Mouse (Mus musculus) stomach, embryonic 16.5 days (tissue): ENCODE measurements around the gene Ipo11. TPM values are rescaled to one million over a fixed set of nuclear protein-coding genes. Genes with fewer than 3 reads are reported as not detected.

Experiments
- ATAC-seq: fragments of 200-750 bp; cut with Nextera tagmentation; 2 replicates; pipeline ENCODE4 v1.8.0; 2017; ENCODE audit warnings: moderate number of reproducible peaks, moderate TSS enrichment; ENCODE audit not compliant: insufficient read depth, low FRiP score
- H3K27ac ChIP-seq: fragments of 300-500 bp; sonication (generic); 2 replicates; pipeline ENCODE4 v1.5.1; 2014; ENCODE audit warnings: low read length
- H3K27me3 ChIP-seq: fragments of 300-500 bp; sonication (generic); 2 replicates; pipeline ENCODE4 v1.6.1; 2014; ENCODE audit warnings: low read length, control low read depth, mixed read lengths; ENCODE audit not compliant: control insufficient read depth, insufficient read depth
- H3K36me3 ChIP-seq: fragments of 300-500 bp; sonication (generic); 2 replicates; pipeline ENCODE4 v1.6.1; 2014; ENCODE audit warnings: low read length; ENCODE audit not compliant: control insufficient read depth, insufficient read depth
- H3K4me1 ChIP-seq: fragments of 300-500 bp; sonication (generic); 2 replicates; pipeline ENCODE4 v1.6.1; 2014; ENCODE audit warnings: low read length, control low read depth, mixed read lengths; ENCODE audit not compliant: control insufficient read depth, insufficient read depth
- H3K4me2 ChIP-seq: fragments of 300-500 bp; sonication (generic); 2 replicates; pipeline ENCODE4 v1.6.1; 2014; ENCODE audit warnings: low read depth, low read length, mixed read lengths
- H3K4me3 ChIP-seq: fragments of 300-500 bp; sonication (generic); replicated peaks from 2 replicates; pipeline ENCODE4 v1.5.1; 2014; ENCODE audit warnings: mild to moderate bottlenecking, low read length
- H3K9ac ChIP-seq: fragments of 300-500 bp; sonication (generic); 2 replicates; pipeline ENCODE4 v1.6.1; 2014; ENCODE audit warnings: low read length
- H3K9me3 ChIP-seq: fragments of 300-500 bp; sonication (generic); replicated peaks from 2 replicates; pipeline ENCODE4 v1.6.1; 2016; ENCODE audit warnings: low read length, control low read depth; ENCODE audit not compliant: control insufficient read depth
- WGBS: fragments of 180-500 bp; shearing (Covaris S2); extraction: QIAGEN DNeasy Blood & Tissue Kit; methylation state at CpG from one replicate; pipeline ENCODE4 v1.1.7; 2014; 5-methylcytosine and 5-hydroxymethylcytosine counted together
- polyA plus RNA-seq: library from polyadenylated mRNA; unstranded; fragments of >200 nt; fragmentation: Nextera tagmentation; extraction: Ambion mirVana; gene quantifications from 2 replicates; pipeline ENCODE4 v1.2.1, GENCODE M21; 2015

Gene Ipo11
- 43.0 and 43.9 TPM in 2 replicates for polyA plus RNA-seq

- peak; percentile 96 for ATAC-seq
Observed at GRCm38 (mm10) chr13:106936256-106937137, at the start of gene Ipo11. Gene Ipo11 (minus strand): TSS chr13:106936958.

GRCm38 (mm10) chr13:106961496-106961895, 24.7 kb upstream of the Ipo11 start:
- H3K36me3 ChIP-seq: peaks cover 17% of the 10 kb centered on the region; the same call in 1 of the 2 replicates
- no peaks in the 10 kb centered on the region for H3K27me3 ChIP-seq
- no peak for ATAC-seq
- H3K4me2 ChIP-seq: no peak overlapping the region
- no peaks in the 10 kb centered on the region for H3K4me1 ChIP-seq
- WGBS: 90% methylated on average over 4 of the region's 4 CpGs
- H3K27ac ChIP-seq: no peak overlapping the region
- H3K9me3 ChIP-seq: no peaks in the 10 kb centered on the region
- no peak overlapping the region for H3K4me3 ChIP-seq
- H3K9ac ChIP-seq: no peak overlapping the region

More at GRCm38 (mm10) chr13:106936256-106937137, at the start of gene Ipo11:
- Histone ChIP-seq H3K9ac (peak within 1 kb of the TSS; percentile 97), H3K4me2 (peak within 1 kb of the TSS; percentile 76), H3K27ac (peak within 1 kb of the TSS; percentile 78), H3K9me3 (no peaks in the 10 kb centered on the region), H3K4me3 (peak within 1 kb of the TSS; percentile 100), H3K27me3 (no peaks in the 10 kb centered on the region), H3K4me1 (peaks cover 2% of the 10 kb centered on the region; the same call in 1 of the 2 replicates), H3K36me3 (no peaks in the 10 kb centered on the region)
- under 1% methylated on average over 84 of the region's 84 CpGs for WGBS

GRCm38 (mm10) chr13:106960557-106960956, 23.8 kb upstream of the Ipo11 start:
- Histone ChIP-seq H3K9ac (no peak overlapping the region), H3K9me3 (no peaks in the 10 kb centered on the region), H3K36me3 (peaks cover 17% of the 10 kb centered on the region; the same call in 1 of the 2 replicates), H3K27ac (no peak overlapping the region), H3K4me1 (no peaks in the 10 kb centered on the region), H3K27me3 (no peaks in the 10 kb centered on the region), H3K4me2 (no peak overlapping the region), H3K4me3 (no peak overlapping the region)
- ATAC-seq: no peak
- 87% methylated on average over 3 of the region's 3 CpGs for WGBS

DNA sequence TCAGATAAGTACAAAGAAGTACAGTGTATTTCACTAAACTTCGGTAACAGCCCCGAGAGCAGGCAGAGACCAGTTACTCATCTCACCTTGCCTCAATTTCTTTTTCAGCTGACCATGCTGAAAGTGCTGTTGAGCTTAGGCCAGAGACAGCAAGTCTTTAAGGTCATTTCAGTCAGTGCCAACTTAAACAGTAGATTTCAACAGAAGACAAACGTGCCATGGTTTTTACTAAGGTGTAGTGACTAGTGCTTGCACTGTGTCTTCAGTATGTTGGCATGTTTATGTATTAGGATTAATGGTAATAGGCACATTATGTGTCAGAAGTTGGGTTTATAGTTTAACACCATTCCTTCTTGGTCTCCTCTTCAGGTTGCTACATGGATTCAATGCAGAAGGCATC, 21.5 kb upstream of the Ipo11 start:
- 80% methylated on average over 3 of the region's 3 CpGs for WGBS
- Histone ChIP-seq H3K4me3 (no peak overlapping the region), H3K27me3 (no peaks in the 10 kb centered on the region), H3K9ac (no peak overlapping the region), H3K4me2 (no peak overlapping the region), H3K4me1 (no peaks in the 10 kb centered on the region), H3K36me3 (peaks cover 14% of the 10 kb centered on the region; the same call in 1 of the 2 replicates), H3K27ac (no peak overlapping the region), H3K9me3 (no peaks in the 10 kb centered on the region)
- ATAC-seq: no peak

DNA sequence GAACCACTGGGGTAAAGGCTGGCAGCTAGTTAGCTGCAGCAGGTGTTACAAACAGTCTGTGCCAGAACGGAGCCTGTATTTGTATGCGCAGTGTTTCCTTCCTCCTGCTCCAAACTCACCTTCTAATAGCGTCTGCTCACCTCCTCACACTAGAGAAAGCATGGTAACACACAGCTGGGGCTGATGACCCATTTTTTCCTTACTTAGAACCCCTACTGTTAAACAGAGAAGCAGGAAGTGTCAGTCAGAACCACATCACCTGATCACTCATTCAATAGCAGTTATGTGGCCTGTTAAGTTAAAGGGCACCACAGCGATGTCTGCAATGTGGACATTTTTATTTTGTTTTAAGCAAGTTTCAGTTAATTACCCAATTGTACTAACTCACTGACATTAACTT, 20.8 kb upstream of the Ipo11 start:
- Histone ChIP-seq H3K4me3 (no peak overlapping the region), H3K27me3 (no peaks in the 10 kb centered on the region), H3K4me2 (no peak overlapping the region), H3K4me1 (no peaks in the 10 kb centered on the region), H3K27ac (no peak overlapping the region), H3K9me3 (no peaks in the 10 kb centered on the region), H3K36me3 (peaks cover 13% of the 10 kb centered on the region; the same call in 1 of the 2 replicates), H3K9ac (no peak overlapping the region)
- no peak for ATAC-seq
- 88% methylated on average over 4 of the region's 4 CpGs for WGBS

DNA sequence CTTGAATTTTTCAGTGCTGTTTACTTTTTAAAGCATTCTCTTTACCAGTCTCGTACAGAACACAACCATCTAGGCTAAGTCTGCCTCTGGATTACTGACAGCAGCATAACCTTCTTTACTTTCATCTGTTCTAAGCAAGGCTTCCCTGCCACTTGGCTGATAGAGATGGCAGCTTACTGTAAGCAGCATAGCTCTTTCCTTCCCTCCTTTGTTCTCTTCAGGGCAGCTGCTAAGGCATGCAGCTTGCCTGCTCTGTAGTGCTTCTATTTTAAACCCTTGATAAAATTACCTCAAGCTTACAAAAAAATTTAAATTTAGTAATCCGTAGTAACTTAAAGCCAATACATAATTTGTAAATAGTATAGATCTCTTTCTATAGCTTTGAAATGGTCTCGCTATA, 18.1 kb upstream of the Ipo11 start:
- Histone ChIP-seq H3K27me3 (no peaks in the 10 kb centered on the region), H3K27ac (no peak overlapping the region), H3K9me3 (no peaks in the 10 kb centered on the region), H3K4me3 (no peak overlapping the region), H3K9ac (no peak overlapping the region), H3K36me3 (peaks cover 18% of the 10 kb centered on the region; the same call in 1 of the 2 replicates), H3K4me1 (no peaks in the 10 kb centered on the region), H3K4me2 (no peak overlapping the region)
- WGBS: 85% methylated on average over 3 of the region's 3 CpGs
- no peak for ATAC-seq

- H3K4me2 ChIP-seq: peak overlapping the region; percentile 60
- 3% methylated on average over 6 of the region's 6 CpGs for WGBS
- ATAC-seq: no peak
- H3K4me1 ChIP-seq: peaks cover 6% of the 10 kb centered on the region
- H3K27me3 ChIP-seq: no peaks in the 10 kb centered on the region
- H3K27ac ChIP-seq: peak overlapping the region; percentile 64; the same call in 1 of the 2 replicates
- no peaks in the 10 kb centered on the region for H3K9me3 ChIP-seq
- peaks cover 8% of the 10 kb centered on the region; the same call in 1 of the 2 replicates for H3K36me3 ChIP-seq
- peak overlapping the region; percentile 97 for H3K4me3 ChIP-seq
- H3K9ac ChIP-seq: peak overlapping the region; percentile 93
Observed at GRCm38 (mm10) chr13:106947583-106947982, 10.8 kb upstream of the Ipo11 start.

DNA sequence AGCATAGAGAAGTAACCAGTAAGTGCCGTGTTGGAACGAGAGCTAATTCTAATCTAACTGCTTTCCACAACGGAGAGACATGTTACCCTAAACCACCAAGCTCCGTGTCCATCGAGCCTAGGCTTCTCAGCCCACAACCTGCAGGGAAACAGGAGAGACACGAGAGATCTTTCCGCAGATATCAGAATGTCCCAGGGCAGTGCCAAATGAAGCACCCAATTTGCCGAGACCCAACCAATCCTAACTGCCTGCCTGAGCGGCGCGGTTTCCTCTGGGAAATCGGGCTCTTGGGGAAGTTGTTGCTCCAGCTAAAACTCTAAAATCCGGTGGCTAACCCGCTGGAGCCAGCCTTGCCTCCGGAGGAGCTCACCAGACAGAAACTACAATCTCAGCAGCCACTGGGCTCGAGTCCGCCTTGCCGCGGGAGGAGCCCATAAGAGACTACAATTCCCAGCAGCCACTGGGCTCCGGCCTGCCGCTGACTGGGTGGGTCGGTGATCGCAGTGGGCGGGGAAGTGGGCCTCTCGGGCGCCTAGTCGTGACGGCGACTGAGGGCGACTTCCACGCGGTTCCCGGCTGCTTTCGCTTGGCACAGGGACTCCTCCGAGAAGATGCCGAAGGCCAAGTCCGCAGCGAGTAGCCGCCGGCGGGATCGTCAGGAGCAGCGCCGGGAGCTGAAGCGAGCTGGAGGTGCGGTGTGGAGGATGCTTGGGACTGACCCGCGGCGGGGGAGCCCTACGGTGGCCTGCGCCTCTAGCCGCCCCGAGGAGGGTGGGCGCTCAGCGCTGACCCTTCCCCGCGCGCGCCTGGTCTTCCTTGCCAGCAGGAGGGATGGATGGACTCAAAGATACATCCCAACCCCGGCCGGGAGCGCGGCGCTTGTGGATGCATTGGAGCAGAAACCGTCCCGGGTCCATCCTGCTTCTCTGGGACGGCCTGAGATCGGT, 10.1 kb upstream of the Ipo11 start, which contains the start of gene Dimt1:
Dimt1 (plus strand) TSS at position 534 of the 947 bp plus-strand sequence.
- peaks cover 6% of the 10 kb centered on the region for H3K4me1 ChIP-seq
- under 1% methylated on average over 68 of the region's 68 CpGs for WGBS
- H3K4me3 ChIP-seq: peak within 1 kb of the TSS; percentile 97
- H3K27me3 ChIP-seq: no peaks in the 10 kb centered on the region
- peaks cover 4% of the 10 kb centered on the region; the same call in 1 of the 2 replicates for H3K36me3 ChIP-seq
- peak within 1 kb of the TSS; percentile 62 for H3K4me2 ChIP-seq
- ATAC-seq: peak; percentile 99
- peak within 1 kb of the TSS; percentile 93 for H3K9ac ChIP-seq
- H3K9me3 ChIP-seq: no peaks in the 10 kb centered on the region
- H3K27ac ChIP-seq: peak within 1 kb of the TSS; percentile 93
